Mouse (Mus musculus): ENCODE results near the gene Lcp1. TPM values are rescaled to one million over a fixed set of nuclear protein-coding genes. Genes with fewer than 3 reads are reported as not detected.

Lcp1 gene
- polyA plus RNA-seq, 1 experiment: 7.1 TPM

- no peaks in the 10 kb centered on the region for H3K36me3 ChIP-seq (replicated peaks; ENCODE audit: low read length)
- H3K9me3 ChIP-seq: peaks cover 5% of the 10 kb centered on the region
- no peak for TF ChIP-seq FLI1 (IDR thresholded peaks at IDR 0.05; ENCODE audit: low read length)
- TF ChIP-seq GATA1 (IDR thresholded peaks at IDR 0.05; ENCODE audit: borderline replicate concordance, low read length): no peak
- H3K27me3 ChIP-seq (replicated peaks): no peaks in the 10 kb centered on the region
- no peak overlapping the region for H3K4me3 ChIP-seq (replicated peaks)
- peaks cover 7% of the 10 kb centered on the region; the same call in 1 of the 2 replicates for H3K4me1 ChIP-seq
These were observed 115.4 kb downstream of the Lcp1 start for GRCm38 (mm10) chr14:75246024-75247000.

- Histone ChIP-seq H3K4me3 (replicated peaks) (no peak overlapping the region), H3K27me3 (replicated peaks) (peaks cover 2% of the 10 kb centered on the region), H3K9me3 (peaks cover 7% of the 10 kb centered on the region), H3K4me1 (no peaks in the 10 kb centered on the region), H3K36me3 (replicated peaks; ENCODE audit: low read length) (no peaks in the 10 kb centered on the region)
- TF ChIP-seq GATA1 (IDR thresholded peaks at IDR 0.05; ENCODE audit: borderline replicate concordance, low read length) (no peak), FLI1 (IDR thresholded peaks at IDR 0.05; ENCODE audit: low read length) (no peak)
These were observed 119.5 kb downstream of the Lcp1 start for GRCm38 (mm10) chr14:75250432-75250831.

GRCm38 (mm10) chr14:75256521-75256920 lies 125.6 kb downstream of the Lcp1 start:
- Histone ChIP-seq H3K9me3 (0 out of 2 replicates have a peak, but pooled peaks cover 2% of the 10 kb centered on the region), H3K27me3 (replicated peaks) (peaks cover 8% of the 10 kb centered on the region), H3K36me3 (replicated peaks; ENCODE audit: low read length) (no peaks in the 10 kb centered on the region), H3K4me1 (no peaks in the 10 kb centered on the region), H3K4me3 (replicated peaks) (no peak overlapping the region)
- no peak for TF ChIP-seq FLI1 (IDR thresholded peaks at IDR 0.05; ENCODE audit: low read length)
- TF ChIP-seq GATA1 (IDR thresholded peaks at IDR 0.05; ENCODE audit: borderline replicate concordance, low read length): no peak

- H3K27me3 ChIP-seq (replicated peaks): peaks cover 18% of the 10 kb centered on the region
- TF ChIP-seq GATA1 (IDR thresholded peaks at IDR 0.05; ENCODE audit: borderline replicate concordance, low read length) (no peak), FLI1 (IDR thresholded peaks at IDR 0.05; ENCODE audit: low read length) (no peak)
- H3K36me3 ChIP-seq (replicated peaks; ENCODE audit: low read length): no peaks in the 10 kb centered on the region
- H3K9me3 ChIP-seq: 0 out of 2 replicates have a peak, but pooled peaks cover under 1% of the 10 kb centered on the region
- no peaks in the 10 kb centered on the region for H3K4me1 ChIP-seq
- H3K4me3 ChIP-seq (replicated peaks): no peak overlapping the region
These were observed 138.6 kb downstream of the Lcp1 start for GRCm38 (mm10) chr14:75269531-75269930.

GRCm38 (mm10) chr14:75279716-75280115 lies 148.8 kb downstream of the Lcp1 start:
- H3K4me1 ChIP-seq: peaks cover 7% of the 10 kb centered on the region; the same call in 1 of the 2 replicates
- no peaks in the 10 kb centered on the region for H3K36me3 ChIP-seq (replicated peaks; ENCODE audit: low read length)
- H3K4me3 ChIP-seq (replicated peaks): no peak overlapping the region
- TF ChIP-seq GATA1 (IDR thresholded peaks at IDR 0.05; ENCODE audit: borderline replicate concordance, low read length) (no peak), FLI1 (IDR thresholded peaks at IDR 0.05; ENCODE audit: low read length) (no peak)
- H3K27me3 ChIP-seq (replicated peaks): peaks cover 13% of the 10 kb centered on the region
- no peaks in the 10 kb centered on the region for H3K9me3 ChIP-seq

GRCm38 (mm10) chr14:75280406-75280805 lies 149.5 kb downstream of the Lcp1 start:
- H3K27me3 ChIP-seq (replicated peaks): peaks cover 10% of the 10 kb centered on the region
- no peaks in the 10 kb centered on the region for H3K9me3 ChIP-seq
- no peaks in the 10 kb centered on the region for H3K36me3 ChIP-seq (replicated peaks; ENCODE audit: low read length)
- H3K4me3 ChIP-seq (replicated peaks): no peak overlapping the region
- H3K4me1 ChIP-seq: peaks cover 9% of the 10 kb centered on the region; the same call in 1 of the 2 replicates
- TF ChIP-seq FLI1 (IDR thresholded peaks at IDR 0.05; ENCODE audit: low read length) (no peak), GATA1 (IDR thresholded peaks at IDR 0.05; ENCODE audit: borderline replicate concordance, low read length) (no peak)

Other genes starting within 250 kb of the Lcp1 start
- 1.9 and 2.8 TPM in 2 replicates for gene Lrch1, start 183.2 kb upstream of the Lcp1 start, polyA plus RNA-seq (2012; ENCODE audit: insufficient read depth, low replicate concordance)
- 0.11 TPM in 1 of 2 replicates, not detected in the other for gene Rubcnl, start 115.1 kb upstream of the Lcp1 start, polyA plus RNA-seq (2012; ENCODE audit: insufficient read depth, low replicate concordance)
- gene Lrrc63, start 220 bp upstream of the Lcp1 start, polyA plus RNA-seq (2012; ENCODE audit: insufficient read depth, low replicate concordance): not detected in 2 replicates
- not detected in 2 replicates for gene Cpb2, start 111.2 kb downstream of the Lcp1 start, polyA plus RNA-seq (2012; ENCODE audit: insufficient read depth, low replicate concordance)
- 13.4 and 21.4 TPM in 2 replicates for gene Zc3h13, start 153.3 kb downstream of the Lcp1 start, polyA plus RNA-seq (2012; ENCODE audit: insufficient read depth, low replicate concordance)